Mouse (Mus musculus) lung, adult 10 weeks (tissue): ENCODE results near the gene Vpreb1. TPM values are rescaled to one million over a fixed set of nuclear protein-coding genes. Genes with fewer than 3 reads are reported as not detected.

Experiments used
- polyA plus RNA-seq: library from polyadenylated mRNA; stranded (reverse); fragments of 350-450 nt; fragmentation: Illumina TruSeq; extraction: RNeasy Lipid Tissue Mini Kit (QIAGEN cat#74804); gene quantifications from one replicate; pipeline ENCODE4 v1.2.3, GENCODE M21; 2014; ENCODE audit warnings: low read depth, low replicate concordance; ENCODE audit not compliant: insufficient read depth

Gene Vpreb1
- 2.2 TPM for polyA plus RNA-seq

DNA sequence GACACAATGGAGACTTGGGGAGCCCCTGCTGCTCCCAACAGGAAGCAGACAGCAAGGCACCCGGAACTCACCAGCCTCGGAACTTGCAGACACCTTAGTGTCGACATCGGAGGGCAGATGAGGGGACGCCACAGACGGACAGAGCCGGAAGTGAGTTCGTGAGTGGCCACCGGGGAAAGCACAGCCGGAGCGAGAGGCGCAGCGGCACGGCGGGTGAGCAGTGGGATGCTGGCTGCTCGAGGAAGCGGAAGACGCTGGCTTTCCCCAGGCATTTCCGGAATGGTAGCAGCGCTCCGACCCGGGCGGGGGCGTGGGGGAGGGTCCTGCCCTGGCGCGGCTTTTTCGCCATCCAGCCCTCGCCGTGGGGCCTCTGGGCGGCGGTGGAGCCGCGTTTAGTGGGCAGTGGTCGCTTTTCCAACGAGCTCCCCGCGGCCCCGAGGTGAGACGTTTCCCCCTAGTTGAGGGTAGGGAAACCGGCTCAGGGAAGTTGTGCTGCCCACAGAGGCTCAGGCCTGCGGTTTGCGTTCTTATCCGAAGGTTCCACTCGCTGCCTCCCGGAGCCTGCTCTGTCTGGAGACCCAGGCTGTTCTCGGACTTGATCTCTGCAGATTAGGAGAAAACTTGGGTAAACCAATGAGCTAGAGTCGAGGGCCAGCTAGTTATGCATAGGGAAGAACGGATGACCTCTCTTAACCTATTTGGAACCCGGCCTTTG, at the start of gene Vpreb1, which contains the start of gene Top3b:
Vpreb1 (minus strand) TSS at position 227 of the 715 bp plus-strand sequence.
Top3b (plus strand) TSS at position 120 of the 715 bp plus-strand sequence.

GRCm38 (mm10) chr16:16896382-16897055, 25.9 kb upstream of the Vpreb1 start, which contains the start of gene Ppm1f:
Gene Ppm1f (plus strand): TSS chr16:16896469.

GRCm38 (mm10) chr16:16863978-16864377, 6.7 kb downstream of the Vpreb1 start, which contains the start of gene Igll1:
Gene Igll1 (minus strand): TSS chr16:16863985.

GRCm38 (mm10) chr16:16828757-16829615, 41.7 kb downstream of the Vpreb1 start, which contains the start of gene Spag6l:
Gene Spag6l (minus strand): TSS chr16:16829456.

Other genes with a start within 250 kb of the Vpreb1 start
- not detected for gene Olfr19, start 194.4 kb downstream of the Vpreb1 start, polyA plus RNA-seq
- gene Spag6l, start 41.4 kb downstream of the Vpreb1 start, polyA plus RNA-seq, result 8.5 TPM
- gene Igll1, start 6.9 kb downstream of the Vpreb1 start, polyA plus RNA-seq, result not detected
- 24.5 TPM for gene Top3b, start 107 bp downstream of the Vpreb1 start, polyA plus RNA-seq
- 31.5 TPM for gene Ppm1f, start 25.6 kb upstream of the Vpreb1 start, polyA plus RNA-seq
- gene Mapk1, start 112.5 kb upstream of the Vpreb1 start, polyA plus RNA-seq, result 47.7 TPM
- gene Ypel1, start 198.9 kb upstream of the Vpreb1 start, polyA plus RNA-seq, result 2.1 TPM
- gene Ppil2, start 240.4 kb upstream of the Vpreb1 start, polyA plus RNA-seq, result 38.8 TPM